Mouse (Mus musculus) CH12.LX (cell line): Measurements from ENCODE around the gene Zbtb24.

Experiments
- CTCF ChIP-seq, 2 experiments: IDR thresholded peaks in 1 of 2; conservative IDR thresholded peaks in 1 of 2; 2 replicates each; pipeline ENCODE4 v1.5.1; 2011 to 2012; ENCODE audit warnings: low read depth in 2 of 2, low read length in 2 of 2, improper control_type of control experiment in 1 of 2, inconsistent platforms in 1 of 2, mild to moderate bottlenecking in 1 of 2, moderate library complexity in 1 of 2
- E2F4 ChIP-seq: IDR thresholded peaks from 2 replicates; pipeline ENCODE4 v1.6.1; 2011; ENCODE audit warnings: low read depth, low read length, improper control_type of control experiment; ENCODE audit not compliant: insufficient replicate concordance
- EP300 ChIP-seq: IDR thresholded peaks from 2 replicates; pipeline ENCODE4 v1.6.1; 2011; ENCODE audit warnings: low read length, improper control_type of control experiment
- GABPA ChIP-seq: IDR thresholded peaks from 2 replicates; pipeline ENCODE4 v1.6.1; 2012; ENCODE audit warnings: low read depth, low read length, improper control_type of control experiment, inconsistent platforms; ENCODE audit not compliant: insufficient replicate concordance
- HCFC1 ChIP-seq: IDR thresholded peaks from 2 replicates; pipeline ENCODE4 v1.6.1; 2012; ENCODE audit warnings: low read depth, mild to moderate bottlenecking, inconsistent platforms, low read length, improper control_type of control experiment
- KAT2A ChIP-seq: IDR thresholded peaks from 2 replicates; pipeline ENCODE4 v1.6.1; 2012; ENCODE audit warnings: low read length, improper control_type of control experiment, inconsistent platforms; ENCODE audit not compliant: insufficient replicate concordance
- MAFK ChIP-seq: IDR thresholded peaks from 2 replicates; pipeline ENCODE4 v1.6.1; 2011; ENCODE audit warnings: low read length, improper control_type of control experiment; ENCODE audit not compliant: insufficient replicate concordance
- MAX ChIP-seq: IDR thresholded peaks from 2 replicates; pipeline ENCODE4 v1.6.1; 2011; ENCODE audit warnings: low read length, improper control_type of control experiment
- ZC3H11A ChIP-seq: IDR thresholded peaks from 2 replicates; pipeline ENCODE4 v1.6.1; 2012; ENCODE audit warnings: low read depth, mild to moderate bottlenecking, inconsistent platforms, low read length, improper control_type of control experiment
- ZKSCAN1 ChIP-seq: IDR thresholded peaks from 2 replicates; pipeline ENCODE4 v1.6.1; 2012; ENCODE audit warnings: low read depth, inconsistent platforms, low read length, improper control_type of control experiment, borderline replicate concordance

DNA sequence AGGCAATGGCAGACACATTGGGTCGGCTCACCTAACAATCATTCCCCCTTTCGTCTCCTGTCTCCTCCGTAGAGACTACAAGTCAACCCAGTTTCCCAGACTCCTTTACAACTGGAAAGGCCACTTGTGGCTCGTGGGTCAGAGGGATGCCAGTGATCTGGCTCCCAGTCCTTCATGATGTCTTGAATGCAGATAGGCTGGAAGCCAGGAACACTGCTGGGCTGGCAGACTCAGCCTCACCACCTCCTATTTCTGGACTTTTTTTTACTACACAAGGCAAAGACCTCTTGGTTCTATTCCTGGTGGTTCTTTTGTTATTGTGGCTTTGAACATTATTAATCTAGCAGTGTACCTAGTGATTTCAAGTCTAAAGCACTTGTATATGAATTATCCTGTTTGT, 64.1 kb downstream of the Zbtb24 start:
- TF ChIP-seq GABPA (no peak), HCFC1 (no peak), MAX (no peak), CTCF (conservative IDR thresholded peaks at IDR 0.05 in 1 of 2, IDR thresholded peaks at IDR 0.05 in 1 of 2; ENCODE audit: low read depth in 2 of 2, low read length in 2 of 2) (no peak), EP300 (no peak), ZKSCAN1 (no peak), ZC3H11A (no peak), MAFK (no peak), E2F4 (no peak), KAT2A (no peak)
